9 mouse cellular contexts compared by ENCODE assay signal in the genomic region with DNA sequence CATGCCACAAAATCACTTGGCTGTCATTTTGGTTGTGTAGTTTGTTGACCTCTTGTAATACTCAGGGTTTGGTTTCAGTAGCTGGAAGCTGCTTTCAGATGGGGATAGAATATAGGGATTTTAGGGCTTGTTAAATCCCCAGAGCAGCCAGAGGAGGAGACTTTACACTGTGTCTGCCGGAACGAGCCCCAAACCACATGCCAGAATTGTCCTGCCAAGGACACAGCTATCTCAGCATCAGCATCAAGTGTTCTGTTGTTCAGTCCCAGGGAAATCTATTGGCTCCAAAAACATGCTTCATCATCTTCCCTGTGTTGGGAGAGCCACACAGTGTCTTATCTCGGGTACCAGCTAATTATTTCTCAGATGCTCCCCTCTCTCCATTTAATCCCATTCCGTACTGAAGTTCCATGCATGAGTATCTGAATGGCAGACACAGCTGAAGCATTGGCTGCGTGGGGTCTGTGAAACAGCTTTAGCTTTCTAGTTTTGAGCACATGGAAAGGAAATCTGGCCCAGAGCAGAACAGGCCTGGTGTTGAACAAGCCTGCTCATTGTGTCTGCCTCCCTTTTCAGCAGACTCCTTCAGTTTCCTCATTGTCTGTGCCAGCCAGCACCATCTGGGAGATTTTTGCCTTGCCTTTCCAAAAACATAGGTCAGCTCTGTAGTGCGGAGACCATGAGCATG.
DNase-seq lines count a peak whose midpoint lies in the region; ATAC-seq and TF ChIP-seq lines count a peak whose summit lies in the region.
"Had no signal": no experiment of that assay in that cellular context is flagged by ENCODE, and none has a peak within 500 bp of the region (broad histone marks: within the 10 kb centered on the region; RNA-seq: fewer than 3 reads in every experiment).

No protein-coding gene starts in this region.

- peaks cover 11% of the 10 kb centered on the region; the same call in 1 of the 2 replicates for H3K4me1 ChIP-seq in forebrain, postnatal 0 days (ENCODE audit: insufficient read depth)

- H3K9ac ChIP-seq in forebrain, postnatal 0 days = no peak overlapping the region

- H3K9me3 ChIP-seq in forebrain, postnatal 0 days (ENCODE audit: low read length) = no peaks in the 10 kb centered on the region

- H3K27me3 ChIP-seq in forebrain, postnatal 0 days (ENCODE audit: insufficient read depth, low read length) = no peaks in the 10 kb centered on the region
- H3K27me3 ChIP-seq: Patski had no signal

- peak; percentile 60 for DNase-seq in Muller cell, postnatal 12 days (ENCODE audit: inconsistent ontology term)
- DNase-seq in cerebellum, adult 18-20 months = peak; percentile 45 to 72
- peak; percentile 88 for DNase-seq in forebrain, postnatal 0 days
- peak; percentile 42 for DNase-seq in left cerebral cortex, adult 11 months (ENCODE audit: low spot score)
- peak; percentile 45 for DNase-seq in neural tube, embryonic 10.5 days (ENCODE audit: extremely low spot score, low spot score)
- DNase-seq in adrenal gland, postnatal 25 days = no peak
- no peak for DNase-seq in kidney, adult 8-10 months
- DNase-seq in thymus, postnatal 0 days (ENCODE audit: low spot score) = no peak

- no peaks in the 10 kb centered on the region for H3K36me3 ChIP-seq in forebrain, postnatal 0 days (ENCODE audit: insufficient read depth)

- H3K27ac ChIP-seq in forebrain, postnatal 0 days (ENCODE audit: low read depth, low read length) = peak overlapping the region; percentile 31; the same call in 1 of the 2 replicates

- no peak overlapping the region for H3K4me3 ChIP-seq in forebrain, postnatal 0 days (ENCODE audit: low read depth, low read length)

- 8% methylated on average over 6 of the region's 6 CpGs for WGBS in forebrain, postnatal 0 days

- no peak overlapping the region for H3K4me2 ChIP-seq in forebrain, postnatal 0 days (ENCODE audit: low read depth)

- ATAC-seq in forebrain, postnatal 0 days = peak; percentile 97
- ATAC-seq: Patski had no signal

- peak; percentile 14; the same call in 1 of the 2 replicates for TF ChIP-seq CTCF in forebrain, postnatal 0 days (IDR thresholded peaks at IDR 0.05; ENCODE audit: low read depth)

Comparison
In these comparisons a context has a peak if more than half of its experiments do, and no peak if none do; other contexts are left out.
1. DNase-seq: peak in Muller cell, postnatal 12 days (single experiment), cerebellum, adult 18-20 months (2 of 2), forebrain, postnatal 0 days (single experiment), left cerebral cortex, adult 11 months (single experiment) and neural tube, embryonic 10.5 days (single experiment); none in adrenal gland, postnatal 25 days (single experiment), kidney, adult 8-10 months (0 of 2) and thymus, postnatal 0 days (single experiment).